Mouse (Mus musculus): ENCODE data around the gene Trim38.

The Trim38 gene

DNA sequence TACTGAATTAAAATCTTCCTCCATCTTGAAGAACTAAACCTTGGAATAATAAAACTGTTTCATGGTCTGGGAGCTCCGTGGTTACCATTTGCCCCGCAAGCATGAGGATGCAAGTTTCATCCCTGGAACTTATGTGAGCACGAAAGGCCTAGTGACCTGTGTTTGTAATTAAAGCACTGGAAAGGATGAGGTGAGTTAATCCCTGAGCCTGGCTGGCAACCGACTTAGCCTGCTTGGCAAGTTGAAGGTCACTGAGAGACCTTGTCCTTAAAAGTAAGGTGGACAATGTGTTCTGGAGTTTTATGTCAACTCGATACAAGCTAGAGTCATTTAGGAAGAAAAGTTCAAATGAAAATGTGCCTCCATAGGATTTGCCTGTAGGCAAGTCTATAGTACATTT lies 65.1 kb downstream of the Trim38 start:
- DNase-seq (ENCODE audit: low spot score in 2 of 2): no peak

GRCm38 (mm10) chr13:23836630-23837029 lies 66.9 kb downstream of the Trim38 start:
- DNase-seq (ENCODE audit: low spot score in 2 of 2): no peak

- no peak for DNase-seq (ENCODE audit: low spot score in 2 of 2)
Measured at GRCm38 (mm10) chr13:23839308-23839707, 69.6 kb downstream of the Trim38 start, which contains the start of gene Slc17a3. Gene Slc17a3, plus strand, starts transcription at chr13:23839434.
